Mouse (Mus musculus) T-cell, adult 2 months (primary cell): ENCODE data around the gene Krt84.

Experiments used
- DNase-seq: peaks from one replicate; pipeline ENCODE4 v3.0.0; 2022; ENCODE audit warnings: low spot score

Gene Krt84

DNA sequence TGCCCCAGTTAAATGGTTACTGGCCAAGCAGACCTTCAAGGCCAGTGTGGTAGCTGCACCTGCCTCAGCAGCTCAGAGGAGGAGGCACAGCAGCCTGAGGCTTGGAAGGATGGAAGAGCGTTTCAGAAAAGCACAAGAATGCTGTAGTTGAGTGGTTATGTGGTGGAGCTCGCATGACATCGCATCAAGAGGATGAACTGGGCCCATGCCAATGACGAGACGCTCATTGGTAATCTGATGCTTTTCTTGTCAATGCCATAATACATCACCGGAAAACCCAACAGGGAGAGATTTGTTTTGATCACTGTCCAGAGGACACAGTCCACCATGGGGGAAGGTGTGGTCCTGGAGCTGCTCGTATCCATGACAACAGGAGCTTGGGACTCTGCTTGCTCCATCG lies 37.4 kb downstream of the Krt84 start:
- no peak for DNase-seq

DNA sequence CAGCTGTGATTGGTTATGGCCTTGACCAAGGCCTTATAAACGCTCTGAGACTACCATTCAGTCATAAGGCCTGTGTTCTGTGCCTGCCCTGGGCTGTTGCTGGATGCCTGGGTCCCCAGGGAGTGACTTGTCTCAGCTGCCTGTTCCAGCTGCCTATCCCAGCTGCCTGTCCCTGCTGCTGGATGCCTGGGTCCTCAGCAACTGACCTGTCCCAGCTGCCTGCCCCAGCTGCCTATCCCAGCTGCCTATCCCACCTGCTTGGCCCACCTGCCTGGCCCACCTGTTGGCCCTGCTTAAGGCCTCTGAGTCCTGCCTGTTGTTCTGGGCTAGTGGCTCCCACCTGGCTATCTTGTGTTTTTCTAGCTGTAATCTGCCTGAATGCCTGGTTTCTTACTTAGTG lies 38.4 kb downstream of the Krt84 start:
- no peak for DNase-seq

DNA sequence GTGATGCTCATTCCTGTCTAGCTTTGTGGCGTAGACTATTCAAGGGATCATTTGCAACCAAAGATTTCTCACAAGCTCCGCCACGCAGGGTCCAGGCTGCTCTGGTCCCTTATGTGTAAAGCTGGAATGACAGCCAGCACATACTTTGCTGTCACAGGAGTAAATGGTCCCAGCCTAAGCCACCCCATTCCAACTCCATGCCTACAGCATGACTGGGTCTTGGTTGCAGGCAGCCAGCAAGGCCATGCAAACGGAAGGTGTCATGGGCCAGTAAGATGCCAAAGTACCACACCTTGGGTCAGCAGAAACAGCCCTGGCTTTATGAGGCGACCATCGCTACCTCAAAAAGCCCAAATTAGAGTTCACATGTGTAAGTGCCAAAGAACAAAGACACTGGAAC lies 38.9 kb downstream of the Krt84 start:
- no peak for DNase-seq

DNA sequence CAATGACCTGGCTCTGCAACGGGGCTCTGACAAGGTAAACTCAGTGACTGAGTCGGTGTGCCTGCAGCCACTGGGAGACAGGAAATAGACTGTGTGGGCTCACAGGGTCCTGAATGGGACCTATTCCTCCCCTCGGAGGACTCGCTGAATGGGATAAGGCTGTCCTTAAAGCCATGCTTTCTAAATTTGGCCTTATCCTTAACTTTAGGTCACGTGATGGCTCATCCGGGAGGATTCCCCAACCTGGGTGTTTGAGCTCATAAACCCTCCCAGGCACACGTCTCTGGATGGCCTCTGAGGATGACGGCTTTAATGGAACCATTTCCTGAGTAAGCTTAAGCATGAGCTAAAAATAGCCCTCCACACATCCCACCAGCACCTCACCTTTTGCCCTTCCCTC lies 39.9 kb downstream of the Krt84 start:
- DNase-seq, result no peak

DNA sequence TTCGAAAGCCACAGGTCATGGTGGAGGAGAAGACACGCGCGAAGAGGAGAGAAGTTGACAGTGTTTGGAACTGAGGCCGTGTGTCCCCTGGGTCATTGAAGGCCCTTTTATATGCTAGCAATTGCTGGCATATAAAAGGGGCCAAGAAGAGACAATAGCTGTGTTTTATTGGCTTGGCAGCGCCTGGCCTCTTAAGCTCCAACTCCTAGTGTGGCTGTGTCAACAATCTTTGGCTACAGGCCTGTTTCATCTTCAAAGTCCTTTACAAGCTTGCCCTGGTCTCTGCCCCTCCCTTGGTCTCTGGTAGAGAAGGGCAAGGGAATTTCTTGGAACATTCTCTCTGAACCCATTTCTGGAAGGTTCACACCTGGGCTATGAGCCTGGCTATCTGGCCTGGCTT lies 41.2 kb downstream of the Krt84 start, which contains the start of gene Krt83:
Gene Krt83, minus strand, starts transcription at position 82 of the 400 bp plus-strand sequence.
- no peak for DNase-seq

DNA sequence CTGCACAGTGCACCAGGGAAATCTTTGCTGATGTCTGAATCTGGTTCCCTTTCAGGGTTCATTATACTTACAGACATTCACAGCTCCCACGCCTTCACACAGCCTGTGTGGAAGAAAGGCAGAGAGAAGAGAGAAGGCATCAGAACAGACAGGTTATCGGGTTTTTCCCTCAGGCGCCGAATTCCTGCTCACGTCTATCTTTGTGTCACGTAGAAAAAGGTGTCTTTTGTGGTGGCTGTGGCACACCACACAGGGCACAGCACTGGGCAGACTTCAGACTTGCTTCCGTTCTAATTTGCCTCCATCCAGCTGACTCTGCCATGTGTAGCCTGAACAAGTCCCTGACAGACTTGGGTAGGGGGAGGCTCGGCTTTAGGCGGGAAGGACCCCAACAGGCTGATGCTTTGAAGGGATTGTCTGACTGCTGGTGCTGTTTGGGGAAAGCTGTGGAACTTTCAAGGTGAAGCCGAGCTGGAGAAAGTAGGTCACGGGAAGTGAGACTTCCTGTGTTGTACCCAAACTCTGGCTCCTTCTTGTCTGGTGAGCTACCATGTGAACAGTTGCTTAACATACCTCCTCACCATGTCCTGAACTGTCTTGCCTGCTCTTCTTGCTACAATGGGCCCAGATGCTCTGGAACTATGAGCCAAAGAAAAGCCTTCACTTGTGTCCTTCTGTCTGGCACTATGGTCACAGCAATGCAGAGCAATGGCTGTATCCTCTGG lies 46.5 kb downstream of the Krt84 start:
- peak; percentile 12 for DNase-seq

DNA sequence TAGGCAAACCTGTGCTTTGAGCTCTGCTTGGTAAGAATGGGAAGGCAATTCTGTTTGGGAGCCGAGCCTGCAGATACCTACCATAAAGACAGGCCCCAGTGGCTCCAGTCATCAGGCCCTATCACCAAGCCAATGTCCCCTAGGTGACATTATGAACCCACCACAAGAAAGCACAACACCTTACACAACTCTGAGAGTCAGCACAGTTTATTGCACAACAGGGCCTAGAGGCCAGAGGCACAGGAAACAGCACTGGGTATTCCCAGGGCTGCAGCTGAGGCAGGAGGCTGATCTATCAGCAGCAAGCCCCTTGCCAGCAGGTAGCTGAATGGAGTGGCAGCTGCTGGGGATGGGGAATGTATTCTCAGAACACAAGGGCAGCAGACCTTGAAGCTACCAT lies 47.7 kb downstream of the Krt84 start:
- no peak for DNase-seq

DNA sequence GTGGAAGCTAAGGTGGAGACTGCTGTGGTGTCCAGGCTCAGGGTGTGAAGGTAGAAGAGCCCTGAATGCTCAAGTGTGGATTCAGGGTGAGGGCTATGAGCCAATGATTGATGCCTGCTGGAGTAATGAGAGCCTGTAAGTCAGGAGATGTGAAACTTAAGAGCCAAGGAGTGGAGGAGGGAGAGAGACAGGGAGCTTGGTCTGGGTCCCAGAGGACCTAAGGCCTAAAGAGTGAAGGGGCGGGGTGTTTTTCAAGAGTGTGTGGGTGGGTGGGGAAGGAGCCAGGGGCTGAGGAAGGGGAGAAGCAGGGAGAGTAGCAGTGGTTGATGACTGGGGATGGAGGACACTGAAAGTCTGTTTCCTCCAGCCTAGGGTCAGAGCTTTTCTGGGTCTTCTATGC lies 49.0 kb downstream of the Krt84 start:
- no peak for DNase-seq

DNA sequence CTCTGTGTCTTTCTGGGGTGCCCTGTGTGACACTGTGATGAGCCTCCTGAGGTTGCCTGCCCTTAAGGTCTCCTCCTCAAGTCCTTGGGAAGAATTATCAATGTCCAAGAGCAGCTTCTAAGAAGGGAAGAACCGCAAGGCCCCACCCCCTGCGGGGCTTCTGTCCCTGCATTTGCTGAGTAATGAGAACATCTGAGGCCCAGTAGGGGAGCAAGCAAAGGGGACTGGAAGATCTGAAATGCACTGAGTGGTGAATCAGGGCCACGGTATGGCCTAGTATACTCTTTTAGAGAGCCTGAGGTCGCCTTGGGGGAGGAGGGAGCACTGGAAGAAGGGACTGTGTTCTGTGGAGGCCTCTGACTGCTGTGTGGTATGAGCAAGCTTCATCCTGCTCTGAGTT lies 50.6 kb downstream of the Krt84 start:
- DNase-seq, result no peak

DNA sequence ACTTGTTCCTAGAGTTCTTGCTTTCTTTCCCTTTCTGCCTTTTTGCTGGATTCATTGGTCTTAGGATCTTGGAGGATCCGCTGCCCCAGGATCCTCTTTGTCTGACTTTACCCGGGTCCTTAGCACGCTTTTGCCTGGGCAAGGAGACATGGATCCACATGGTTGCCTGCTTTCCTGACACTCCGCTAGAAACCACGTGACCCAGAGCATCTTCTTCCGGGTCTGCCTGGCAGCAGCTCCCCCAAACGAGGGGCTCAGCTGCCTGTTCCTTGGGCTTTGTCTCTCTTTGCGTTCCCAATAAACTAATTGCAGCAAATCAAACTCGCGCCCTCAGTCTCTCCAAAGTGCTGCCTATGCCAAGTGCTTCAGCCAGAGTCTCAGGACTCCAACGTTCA lies 53.0 kb downstream of the Krt84 start:
- DNase-seq, result no peak

DNA sequence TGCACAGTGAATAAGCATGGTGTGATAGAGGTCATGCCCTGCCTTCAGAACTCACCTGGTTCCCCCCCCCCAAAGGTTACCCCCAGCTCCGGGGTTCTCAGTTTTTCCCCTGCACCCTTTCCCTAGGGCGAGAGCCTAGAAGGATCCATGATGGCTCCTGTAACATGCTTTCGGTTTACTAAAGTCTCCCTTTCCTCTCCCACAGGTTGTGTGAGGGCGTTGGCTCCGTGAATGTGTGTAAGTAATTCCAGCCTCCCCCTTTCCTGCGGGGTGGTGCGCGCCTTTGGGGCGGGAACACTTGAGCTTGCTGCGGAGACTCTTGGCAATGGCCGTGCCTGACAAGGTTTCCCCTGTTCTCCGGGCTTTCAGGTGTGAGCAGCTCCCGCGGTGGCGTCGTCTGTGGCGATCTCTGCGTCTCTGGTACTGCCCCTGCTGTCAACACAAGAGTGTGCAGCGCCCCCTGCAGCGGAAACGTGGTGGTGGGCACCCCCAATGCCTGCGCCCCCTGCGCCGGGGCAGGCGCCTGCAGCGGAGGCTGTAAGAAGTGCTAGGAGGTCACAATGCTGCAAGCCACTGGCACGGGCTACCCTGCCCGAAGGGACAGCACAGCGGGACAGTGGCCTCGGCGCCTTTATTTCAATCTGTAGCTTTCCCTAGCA lies 53.5 kb downstream of the Krt84 start:
- peak; percentile 56 for DNase-seq
